ENCODE assay signal across 8 mouse cellular contexts in genomic region chr5:134311894-134312411, GRCm38 (mm10). TPM values are rescaled to one million over a fixed set of nuclear protein-coding genes. Genes with fewer than 3 reads are reported as not detected.
DNase-seq lines count a peak whose midpoint lies in the region; ATAC-seq and TF ChIP-seq lines count a peak whose summit lies in the region.

No protein-coding gene starts in this region.

- no peaks in the 10 kb centered on the region for H3K9me3 ChIP-seq in forebrain, postnatal 0 days (ENCODE audit: low read length)
- H3K9me3 ChIP-seq in liver, embryonic 11.5 days (ENCODE audit: control insufficient read depth, low read length), result no peaks in the 10 kb centered on the region

- peak; percentile 53 for DNase-seq in adrenal gland, postnatal 10 days
- no peak for DNase-seq in adrenal gland, postnatal 4 days (ENCODE audit: low spot score in 2 of 2)
- DNase-seq in CD4-positive helper T cell, adult 2 months (ENCODE audit: low read depth, low spot score), result peak; percentile 19
- no peak for DNase-seq in forebrain, postnatal 0 days
- no peak for DNase-seq in liver, embryonic 11.5 days (ENCODE audit: low spot score)
- no peak for DNase-seq in layer of hippocampus, postnatal 25 days (ENCODE audit: extremely low spot score in 1 of 2, low spot score in 1 of 2)
- DNase-seq in T-cell, adult 2 months (ENCODE audit: low spot score), result no peak

- ATAC-seq in forebrain, postnatal 0 days, result no peak
- no peak for ATAC-seq in liver, embryonic 11.5 days (replicated peaks; ENCODE audit: low FRiP score)
- no peak for ATAC-seq in erythroblast, adult 5-6 weeks (replicated peaks; ENCODE audit: low FRiP score, poor library complexity, severe bottlenecking)

- no peak overlapping the region for H3K9ac ChIP-seq in forebrain, postnatal 0 days
- H3K9ac ChIP-seq in liver, embryonic 11.5 days (ENCODE audit: low read depth, low read length), result no peak overlapping the region

- H3K36me3 ChIP-seq in forebrain, postnatal 0 days (ENCODE audit: insufficient read depth), result peaks cover 19% of the 10 kb centered on the region; the same call in 1 of the 2 replicates
- H3K36me3 ChIP-seq in liver, embryonic 11.5 days (ENCODE audit: control insufficient read depth, insufficient read depth, low read length), result peaks cover 24% of the 10 kb centered on the region

- no peak overlapping the region for H3K27ac ChIP-seq in forebrain, postnatal 0 days (ENCODE audit: low read depth, low read length)
- no peak overlapping the region for H3K27ac ChIP-seq in liver, embryonic 11.5 days (ENCODE audit: low read depth, low read length)

- H3K4me1 ChIP-seq in forebrain, postnatal 0 days (ENCODE audit: insufficient read depth), result 0 out of 2 replicates have a peak, but pooled peaks cover 4% of the 10 kb centered on the region
- H3K4me1 ChIP-seq in liver, embryonic 11.5 days (replicated peaks; ENCODE audit: control insufficient read depth, insufficient read depth, low read length), result peaks cover 10% of the 10 kb centered on the region

- peak overlapping the region; percentile 66 for H3K4me2 ChIP-seq in forebrain, postnatal 0 days (ENCODE audit: low read depth)
- peak overlapping the region; percentile 93 for H3K4me2 ChIP-seq in liver, embryonic 11.5 days

- peak overlapping the region; percentile 11; the same call in 1 of the 2 replicates for H3K4me3 ChIP-seq in forebrain, postnatal 0 days (ENCODE audit: low read depth, low read length)
- peak overlapping the region; percentile 76 for H3K4me3 ChIP-seq in liver, embryonic 11.5 days (ENCODE audit: low read depth, low read length)

- TF ChIP-seq CTCF in forebrain, postnatal 0 days (IDR thresholded peaks at IDR 0.05; ENCODE audit: low read depth), result no peak

- WGBS in forebrain, postnatal 0 days, result 63% methylated on average over 6 of the region's 6 CpGs
- WGBS in liver, embryonic 11.5 days, result 83% methylated on average over 6 of the region's 6 CpGs

- no peaks in the 10 kb centered on the region for H3K27me3 ChIP-seq in forebrain, postnatal 0 days (ENCODE audit: insufficient read depth, low read length)
- H3K27me3 ChIP-seq in liver, embryonic 11.5 days (replicated peaks; ENCODE audit: control insufficient read depth, insufficient read depth, low read length), result no peaks in the 10 kb centered on the region

RNA-seq across cellular contexts. Expression of gene Gtf2i, which starts 2.6 kb away (rescaled TPM):
- 100 to 1,000 TPM; 228 to 249 TPM for total RNA-seq in adrenal gland, postnatal 10 days (2021)
- 100 to 1,000 TPM; 266 to 270 TPM for total RNA-seq in adrenal gland, postnatal 4 days (2021)
- 98.3 and 120 TPM in 2 replicates for total RNA-seq in forebrain, postnatal 0 days (2014; rRNA removed)
- polyA plus RNA-seq in forebrain, postnatal 0 days (2015; fragmentation: Nextera tagmentation; extraction: Ambion mirVana), result 62.7 and 85.6 TPM in 2 replicates
- 108 and 115 TPM in 2 replicates for polyA plus RNA-seq in liver, embryonic 11.5 days (2014; fragmentation: Nextera tagmentation; extraction: Ambion mirVana)
- 100 to 1,000 TPM; 216 to 223 TPM for total RNA-seq in layer of hippocampus, postnatal 25 days (2021)
- total RNA-seq in erythroblast, adult 5-6 weeks (2015; ENCODE audit: low replicate concordance), result 9.0 and 28.4 TPM in 2 replicates
- total RNA-seq in erythroblast, adult 5-6 weeks (2017; ENCODE audit: low replicate concordance), result 10.7 and 11.2 TPM in 2 replicates

Comparison
In these comparisons a context has a peak if more than half of its experiments do, and no peak if none do; other contexts are left out.
1. DNase-seq: peak in adrenal gland, postnatal 10 days (single experiment) and CD4-positive helper T cell, adult 2 months (single experiment); none in adrenal gland, postnatal 4 days (0 of 2), forebrain, postnatal 0 days (single experiment), liver, embryonic 11.5 days (single experiment), layer of hippocampus, postnatal 25 days (0 of 2) and T-cell, adult 2 months (single experiment).